Mouse (Mus musculus): ENCODE measurements around the gene Txndc8. TPM values are rescaled to one million over a fixed set of nuclear protein-coding genes. Genes with fewer than 3 reads are reported as not detected.

Gene Txndc8
- not detected in 2 replicates for polyA plus RNA-seq (2012; rRNA removed)

DNA sequence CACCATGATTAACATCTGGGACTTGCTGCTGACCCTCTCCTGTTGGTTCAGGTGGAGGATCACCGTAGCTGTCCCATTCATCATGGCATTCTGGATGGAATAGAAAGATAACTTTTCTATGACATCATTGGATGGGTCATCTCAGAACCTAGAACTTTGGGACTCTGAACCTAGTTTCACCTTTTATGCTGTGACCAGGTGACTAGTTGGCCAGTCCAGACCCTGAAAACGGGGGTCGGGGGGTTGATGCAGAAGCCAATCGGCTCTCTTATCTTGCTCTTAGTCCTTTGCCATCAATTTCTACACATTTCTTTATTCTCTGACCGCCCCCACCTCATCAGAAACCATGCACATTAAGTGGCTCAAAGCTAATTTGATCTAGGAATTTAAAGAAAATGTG, at the start of gene Txndc8:
TSS of gene Txndc8 (minus strand) at position 101 of the 400 bp plus-strand sequence.

DNA sequence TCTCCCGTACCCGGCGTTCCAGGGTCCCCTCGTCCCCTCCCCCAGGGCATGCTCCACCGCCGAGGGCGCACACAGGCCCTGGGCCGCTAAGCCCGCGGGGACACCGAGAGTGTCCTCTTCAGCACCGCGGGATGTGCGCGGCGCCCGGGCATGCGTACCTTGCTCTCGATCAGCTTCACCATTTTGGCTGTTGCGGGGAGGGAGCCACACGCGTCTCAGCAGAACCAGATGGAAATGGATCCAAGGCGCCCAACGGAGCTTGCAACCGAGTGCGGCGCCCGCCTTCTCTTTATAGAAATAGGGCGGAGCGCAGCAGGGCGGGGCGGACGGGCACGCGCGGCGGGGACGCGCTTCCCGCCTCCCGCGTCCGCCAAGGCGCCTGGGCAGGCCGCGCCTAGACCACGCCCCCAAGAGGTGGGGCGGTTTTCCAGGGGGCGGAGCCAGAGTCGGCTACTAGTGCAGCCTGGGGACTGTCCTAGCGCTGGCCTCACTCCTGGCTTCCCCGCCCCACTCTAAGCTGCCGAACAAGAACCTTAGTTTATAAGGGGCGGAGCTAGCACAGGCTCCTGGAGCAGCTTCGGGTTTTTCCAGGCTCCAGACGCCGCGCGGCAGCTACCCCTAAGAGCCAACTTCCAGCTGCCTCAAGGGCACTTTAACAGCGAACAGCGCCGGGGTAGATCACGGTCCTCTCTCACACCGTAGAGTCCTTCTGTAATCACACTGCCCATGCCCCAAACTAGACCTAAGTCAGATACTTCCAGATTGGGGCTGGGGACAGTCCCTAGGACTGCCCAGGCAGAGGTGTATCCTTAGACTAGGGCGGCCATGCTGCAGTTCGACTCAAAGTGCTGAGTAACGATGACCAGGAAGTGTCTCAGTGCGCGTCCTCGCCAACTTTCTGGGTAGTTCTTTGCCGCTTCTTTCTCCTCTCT, 52.6 kb downstream of the Txndc8 start, which contains the start of gene Txn1:
TSS of gene Txn1 (minus strand) at position 383 of the 932 bp plus-strand sequence.

Other genes starting within 250 kb of the Txndc8 start
- gene D630039A03Rik, start 92.8 kb downstream of the Txndc8 start, polyA plus RNA-seq (2012; rRNA removed) = 0.29 and 0.39 TPM in 2 replicates
- 167 and 176 TPM in 2 replicates for gene Txn1, start 52.7 kb downstream of the Txndc8 start, polyA plus RNA-seq (2012; rRNA removed)
- 0.32 and 0.33 TPM in 2 replicates for gene Svep1, start 197.7 kb upstream of the Txndc8 start, polyA plus RNA-seq (2012; rRNA removed)